Mouse (Mus musculus) right cerebral cortex, postnatal 36 days (tissue): Measurements from ENCODE around the gene Six2.

Experiments used
- DNase-seq, 2 experiments: peaks; one replicate each; pipeline ENCODE4 v3.0.0; 2022; ENCODE audit warnings: low spot score in 2 of 2, mixed read lengths in 1 of 2

Six2 gene

DNA sequence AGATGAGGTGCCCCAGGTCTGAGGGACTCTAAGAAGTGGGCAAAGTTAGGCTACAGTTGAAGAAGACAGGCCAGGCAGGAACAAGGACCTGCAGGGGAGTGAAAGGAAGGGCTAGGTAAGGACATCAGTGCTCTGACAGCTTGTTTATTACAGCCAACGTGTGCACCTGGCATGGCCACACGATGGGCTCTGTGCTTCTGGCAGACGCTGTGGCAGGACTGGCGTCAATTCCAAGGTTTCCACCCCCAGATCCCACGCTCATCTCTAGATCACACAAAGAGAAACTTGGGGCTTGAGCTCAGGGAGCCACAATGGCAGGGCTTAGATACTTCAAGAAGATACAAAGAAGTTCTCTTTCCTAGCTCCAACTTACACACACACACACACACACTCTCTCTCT is 26.6 kb downstream of the Six2 start:
- DNase-seq = no peak

- DNase-seq = no peak
These were observed 28.1 kb downstream of the Six2 start for GRCm38 (mm10) chr17:85660016-85660415.

- no peak for DNase-seq
These were observed 42.1 kb downstream of the Six2 start for GRCm38 (mm10) chr17:85645718-85646665.

DNA sequence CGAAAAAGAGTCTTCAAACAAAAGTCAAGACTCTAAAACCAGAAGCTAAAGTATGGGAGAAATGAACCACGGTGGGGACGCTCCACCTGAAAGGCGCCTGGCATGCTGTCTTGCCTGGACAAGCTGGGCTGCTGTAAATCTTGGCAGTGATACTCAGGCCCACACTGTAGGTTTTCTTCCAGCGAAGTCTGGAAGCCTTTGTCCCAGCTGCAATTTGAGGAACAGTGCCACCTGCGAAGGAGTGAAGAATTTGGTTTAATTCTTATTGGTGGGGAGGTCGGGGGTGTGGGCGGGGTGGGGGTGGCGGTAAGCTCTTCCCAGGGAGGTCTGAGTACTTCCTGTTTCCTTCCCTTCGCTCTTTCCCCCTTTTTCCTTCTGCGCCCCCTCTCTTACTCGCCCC is 42.8 kb downstream of the Six2 start:
- DNase-seq = no peak

GRCm38 (mm10) chr17:85637876-85638275 is 50.2 kb downstream of the Six2 start:
- no peak for DNase-seq
